Comparison of ENCODE assay signal across 8 mouse cellular contexts in genomic region chr7:45704730-45705442, GRCm38 (mm10). TPM values are rescaled to one million over a fixed set of nuclear protein-coding genes. Genes with fewer than 3 reads are reported as not detected.
DNase-seq lines count a peak whose midpoint lies in the region; ATAC-seq and TF ChIP-seq lines count a peak whose summit lies in the region.

Dbp (plus strand) TSS chr7:45705088.

- no peaks in the 10 kb centered on the region for H3K9me3 ChIP-seq in E14TG2a.4 (ENCODE audit: low read length)
- H3K9me3 ChIP-seq in forebrain, embryonic 13.5 days (replicated peaks): no peaks in the 10 kb centered on the region
- H3K9me3 ChIP-seq in neural tube, embryonic 15.5 days (replicated peaks): no peaks in the 10 kb centered on the region

- peak within 1 kb of the TSS; percentile 96 for H3K4me3 ChIP-seq in E14TG2a.4 (replicated peaks; ENCODE audit: low read length)
- H3K4me3 ChIP-seq in forebrain, embryonic 13.5 days: peak within 1 kb of the TSS; percentile 57
- peak within 1 kb of the TSS; percentile 52 for H3K4me3 ChIP-seq in neural tube, embryonic 15.5 days (replicated peaks)

- no peak for TF ChIP-seq CTCF in E14TG2a.4 (conservative IDR thresholded peaks at IDR 0.05; ENCODE audit: low read length)

- H3K27me3 ChIP-seq in E14TG2a.4 (ENCODE audit: insufficient read depth, low read length): peaks cover 11% of the 10 kb centered on the region
- peaks cover 7% of the 10 kb centered on the region for H3K27me3 ChIP-seq in forebrain, embryonic 13.5 days
- no peaks in the 10 kb centered on the region for H3K27me3 ChIP-seq in neural tube, embryonic 15.5 days (replicated peaks)

- H3K4me1 ChIP-seq in E14TG2a.4 (replicated peaks; ENCODE audit: low read depth, low read length): peaks cover 84% of the 10 kb centered on the region
- peaks cover 81% of the 10 kb centered on the region for H3K4me1 ChIP-seq in forebrain, embryonic 13.5 days
- H3K4me1 ChIP-seq in neural tube, embryonic 15.5 days: peaks cover 87% of the 10 kb centered on the region

- peak within 1 kb of the TSS; percentile 90 for H3K27ac ChIP-seq in forebrain, embryonic 13.5 days
- peak within 1 kb of the TSS; percentile 88 for H3K27ac ChIP-seq in neural tube, embryonic 15.5 days (replicated peaks)

- DNase-seq in heart, postnatal 10 days: peak; percentile 100
- peak; percentile 100 for DNase-seq in layer of hippocampus, adult 11-12 months (ENCODE audit: low spot score)
- peak; percentile 100 for DNase-seq in lung, adult 18-20 months
- DNase-seq in testis, postnatal 14 days (ENCODE audit: low spot score): peak; percentile 99

- under 1% methylated on average over 36 of the region's 36 CpGs for WGBS in forebrain, embryonic 13.5 days
- under 1% methylated on average over 36 of the region's 36 CpGs for WGBS in neural tube, embryonic 15.5 days

- peaks cover 18% of the 10 kb centered on the region for H3K36me3 ChIP-seq in E14TG2a.4 (ENCODE audit: insufficient read depth, low read length)
- peaks cover 3% of the 10 kb centered on the region for H3K36me3 ChIP-seq in forebrain, embryonic 13.5 days (ENCODE audit: poor library complexity, severe bottlenecking)
- H3K36me3 ChIP-seq in neural tube, embryonic 15.5 days: peaks cover 3% of the 10 kb centered on the region

- peak within 1 kb of the TSS; percentile 99 for H3K4me2 ChIP-seq in forebrain, embryonic 13.5 days
- H3K4me2 ChIP-seq in neural tube, embryonic 15.5 days: peak within 1 kb of the TSS; percentile 91

- intact Hi-C loops in heart, postnatal 10 days (cut with DNase I): no loop called here

- ATAC-seq in cerebellum, adult (ENCODE audit: insufficient number of reproducible peaks, low FRiP score, low TSS enrichment): peak; percentile 53
- peak; percentile 89 for ATAC-seq in forebrain, embryonic 13.5 days
- peak; percentile 86 for ATAC-seq in neural tube, embryonic 15.5 days (ENCODE audit: low FRiP score)

- H3K9ac ChIP-seq in forebrain, embryonic 13.5 days: peak within 1 kb of the TSS; percentile 83
- peak within 1 kb of the TSS; percentile 67 for H3K9ac ChIP-seq in neural tube, embryonic 15.5 days (replicated peaks)

RNA-seq across cellular contexts. Expression of gene Dbp, which starts in this region (rescaled TPM):
- polyA plus RNA-seq in forebrain, embryonic 13.5 days (2015; fragmentation: Nextera tagmentation; extraction: Ambion mirVana): 2.5 and 3.0 TPM in 2 replicates
- 10 to 100 TPM; 22.7 to 29.8 TPM for total RNA-seq in heart, postnatal 10 days (2021)
- polyA plus RNA-seq in neural tube, embryonic 15.5 days (2015; fragmentation: Nextera tagmentation; extraction: Ambion mirVana): 3.3 and 3.9 TPM in 2 replicates

Comparison
In these comparisons a context has a peak if more than half of its experiments do, and no peak if none do; other contexts are left out.
1. Peak in every context shown above with its lines: DNase-seq, ATAC-seq, H3K4me3 ChIP-seq and H3K27ac ChIP-seq.